Mouse (Mus musculus): ENCODE results near the gene Olfr263.

DNA sequence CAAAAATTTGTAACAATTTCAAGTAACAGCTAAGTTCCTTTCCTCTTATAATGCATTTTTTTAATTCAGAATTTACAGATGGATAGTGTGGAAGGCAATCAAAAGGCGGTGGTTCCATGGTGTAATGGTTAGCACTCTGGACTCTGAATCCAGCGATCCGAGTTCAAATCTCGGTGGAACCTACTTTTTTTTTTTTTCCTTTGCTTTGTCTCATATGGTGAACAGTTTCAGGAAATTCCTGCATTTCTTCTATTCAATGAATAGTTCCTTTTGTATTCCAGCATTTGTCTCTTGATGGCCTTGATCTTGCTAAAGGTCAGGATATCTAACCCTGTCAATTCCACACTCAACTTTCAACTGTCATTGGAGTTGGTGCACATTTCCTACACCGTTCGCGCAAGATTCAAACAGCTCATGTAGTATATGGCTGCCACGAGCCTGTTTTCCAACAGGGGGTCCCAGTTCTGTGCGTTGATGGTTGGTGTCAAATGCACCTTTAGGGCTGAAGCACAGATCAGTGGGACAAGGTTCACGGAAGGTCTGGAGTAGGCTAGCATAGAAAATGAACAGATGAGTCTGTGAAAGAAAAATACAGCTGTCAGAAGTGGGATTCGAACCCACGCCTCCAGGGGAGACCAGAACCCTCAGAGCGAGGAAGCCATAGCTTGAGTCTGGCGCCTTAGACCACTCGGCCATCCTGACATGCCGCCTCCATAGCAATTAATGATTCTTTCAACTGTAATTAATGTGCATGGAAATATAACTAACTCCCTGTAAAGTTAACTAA, 43.0 kb downstream of the Olfr263 start:
- TF ChIP-seq CTCF (IDR thresholded peaks at IDR 0.05; ENCODE audit: low read depth, low read length) = no peak
- TF ChIP-seq POLR2A (IDR thresholded peaks at IDR 0.05; ENCODE audit: insufficient read depth, low read length) = no peak
